Mouse (Mus musculus) liver, embryonic 16.5 days (tissue): ENCODE measurements around the gene Aff4. TPM values are rescaled to one million over a fixed set of nuclear protein-coding genes. Genes with fewer than 3 reads are reported as not detected.

Source experiments
- ATAC-seq: fragments of 200-750 bp; cut with Nextera tagmentation; 2 replicates; pipeline ENCODE4 v1.8.0; 2017; ENCODE audit warnings: low read depth, mild to moderate bottlenecking, moderate number of reproducible peaks, moderate library complexity
- H3K27ac ChIP-seq: fragments of 300-500 bp; sonication (generic); 2 replicates; pipeline ENCODE4 v1.5.1; 2014; ENCODE audit warnings: mild to moderate bottlenecking, low read length
- H3K27me3 ChIP-seq: fragments of 300-500 bp; sonication (generic); 2 replicates; pipeline ENCODE4 v1.6.1; 2014; ENCODE audit warnings: low read depth, low read length, mixed read lengths; ENCODE audit not compliant: control insufficient read depth, insufficient read depth
- H3K36me3 ChIP-seq: fragments of 300-500 bp; sonication (generic); 2 replicates; pipeline ENCODE4 v1.6.1; 2014; ENCODE audit warnings: mild to moderate bottlenecking; ENCODE audit not compliant: control insufficient read depth, insufficient read depth
- H3K4me1 ChIP-seq: fragments of 300-500 bp; sonication (generic); 2 replicates; pipeline ENCODE4 v1.6.1; 2014; ENCODE audit warnings: low read depth, low read length, mixed read lengths; ENCODE audit not compliant: control insufficient read depth
- H3K4me2 ChIP-seq: fragments of 300-500 bp; sonication (generic); 2 replicates; pipeline ENCODE4 v1.6.1; 2014; ENCODE audit warnings: low read depth, low read length, mixed read lengths
- H3K4me3 ChIP-seq: fragments of 300-500 bp; sonication (generic); 2 replicates; pipeline ENCODE4 v1.5.1; 2014; ENCODE audit warnings: low read depth, mild to moderate bottlenecking, low read length
- H3K9ac ChIP-seq: fragments of 300-500 bp; sonication (generic); 2 replicates; pipeline ENCODE4 v1.6.1; 2014; ENCODE audit warnings: low read depth, low read length
- H3K9me3 ChIP-seq: fragments of 300-500 bp; sonication (generic); replicated peaks from 2 replicates; pipeline ENCODE4 v1.6.1; 2016; ENCODE audit warnings: low read length; ENCODE audit not compliant: control insufficient read depth
- WGBS: fragments of 180-500 bp; shearing (Covaris S2); extraction: QIAGEN DNeasy Blood & Tissue Kit; methylation state at CpG from one replicate; pipeline ENCODE4 v1.1.7; 2014; ENCODE audit not compliant: insufficient replicate concordance; 5-methylcytosine and 5-hydroxymethylcytosine counted together
- polyA plus RNA-seq: library from polyadenylated mRNA; unstranded; fragments of >200 nt; fragmentation: Nextera tagmentation; extraction: Ambion mirVana; gene quantifications from 2 replicates; pipeline ENCODE4 v1.2.1, GENCODE M21; 2015

The Aff4 gene
- polyA plus RNA-seq, 1 experiment from 2014 or later, result 8.6 TPM

- Histone ChIP-seq H3K4me1 (peaks cover 4% of the 10 kb centered on the region), H3K9ac (no peak overlapping the region), H3K27me3 (no peaks in the 10 kb centered on the region; the same call in 1 of the 2 replicates), H3K9me3 (no peaks in the 10 kb centered on the region), H3K27ac (no peak overlapping the region), H3K4me3 (no peak overlapping the region), H3K4me2 (no peak overlapping the region), H3K36me3 (no peaks in the 10 kb centered on the region)
- no peak for ATAC-seq
- WGBS, result 14% methylated on average over 6 of the region's 6 CpGs
Measured at GRCm38 (mm10) chr11:53443861-53444260, 93.2 kb downstream of the Aff4 start.

DNA sequence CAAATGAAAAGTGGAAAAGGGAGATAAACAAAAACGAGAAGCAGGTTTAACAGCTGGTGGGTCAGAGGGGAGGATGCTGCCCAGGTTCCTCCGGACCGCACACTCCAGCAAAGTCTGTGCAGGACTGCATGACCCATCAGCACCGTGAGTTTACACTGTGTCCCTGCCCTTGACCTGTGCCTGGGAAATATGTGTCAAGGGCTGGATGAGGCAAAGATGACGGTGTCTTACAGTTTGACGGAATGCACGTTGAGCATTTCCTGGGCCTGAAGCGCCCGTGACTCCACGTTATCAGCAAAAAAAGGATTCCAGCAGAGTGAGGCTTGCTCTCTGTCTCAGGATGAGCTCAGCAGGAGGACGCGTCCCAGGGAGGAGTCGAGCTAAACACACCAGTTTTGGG, 94.9 kb downstream of the Aff4 start:
- Histone ChIP-seq H3K4me1 (peaks cover 8% of the 10 kb centered on the region), H3K36me3 (no peaks in the 10 kb centered on the region), H3K9ac (no peak overlapping the region), H3K27me3 (no peaks in the 10 kb centered on the region), H3K27ac (peak overlapping the region; percentile 1), H3K4me2 (no peak overlapping the region), H3K9me3 (no peaks in the 10 kb centered on the region), H3K4me3 (no peak overlapping the region)
- ATAC-seq, result peak; percentile 37; the same call in 1 of the 2 replicates
- 50% methylated on average over 13 of the region's 13 CpGs for WGBS

DNA sequence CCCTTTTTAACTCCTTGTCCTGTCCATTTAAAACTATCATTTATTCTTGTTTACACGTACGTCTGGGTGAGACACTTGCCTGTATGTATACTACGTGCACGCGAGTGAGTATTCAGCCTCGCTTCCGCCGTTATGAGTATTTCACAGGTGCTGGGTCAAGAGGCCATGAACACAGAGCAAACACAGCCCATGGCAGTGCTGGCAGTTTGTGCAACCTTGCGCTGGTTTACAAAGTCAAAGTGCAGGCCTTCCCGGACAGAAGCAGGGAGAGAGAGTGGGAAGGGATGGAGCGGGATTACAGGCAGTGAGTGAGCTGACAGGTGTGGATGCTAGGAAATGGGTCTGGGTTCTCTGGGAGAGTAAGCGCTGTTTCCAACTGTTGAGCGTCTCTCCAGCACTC, 95.5 kb downstream of the Aff4 start:
- Histone ChIP-seq H3K27me3 (peaks cover 2% of the 10 kb centered on the region; the same call in 1 of the 2 replicates), H3K9me3 (no peaks in the 10 kb centered on the region), H3K4me1 (peaks cover 8% of the 10 kb centered on the region), H3K9ac (no peak overlapping the region), H3K4me2 (no peak overlapping the region), H3K4me3 (no peak overlapping the region), H3K27ac (peak overlapping the region; percentile 1; the same call in 1 of the 2 replicates), H3K36me3 (no peaks in the 10 kb centered on the region)
- WGBS, result 80% methylated on average over 13 of the region's 13 CpGs
- ATAC-seq, result peak; percentile 84

DNA sequence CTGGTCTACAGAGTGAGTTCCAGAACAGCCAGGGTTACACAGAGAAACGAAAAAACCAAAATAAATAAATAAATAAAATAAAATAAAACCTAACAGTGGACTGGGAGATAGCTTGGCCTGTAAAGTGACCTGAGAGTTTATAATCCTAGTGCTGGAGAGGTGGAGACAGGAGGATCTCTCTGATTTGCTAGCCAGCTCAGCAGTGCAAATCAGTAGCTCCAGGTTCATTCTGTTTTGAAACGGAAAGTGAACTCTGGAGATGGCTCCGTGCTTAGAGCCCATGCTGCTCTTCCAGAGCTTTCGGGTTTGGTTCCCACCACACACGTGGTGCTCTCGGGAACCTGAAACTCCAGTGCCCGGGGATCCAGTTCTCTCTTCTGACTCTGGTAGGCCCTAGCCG, 97.4 kb downstream of the Aff4 start:
- Histone ChIP-seq H3K27ac (0 out of 2 replicates have a peak overlapping the region, but pooled peaks have one; percentile 12), H3K36me3 (no peaks in the 10 kb centered on the region), H3K9me3 (no peaks in the 10 kb centered on the region), H3K9ac (no peak overlapping the region), H3K27me3 (peaks cover 3% of the 10 kb centered on the region; the same call in 1 of the 2 replicates), H3K4me2 (no peak overlapping the region), H3K4me3 (no peak overlapping the region), H3K4me1 (peaks cover 4% of the 10 kb centered on the region; the same call in 1 of the 2 replicates)
- ATAC-seq, result no peak
- 73% methylated on average over 8 of the region's 8 CpGs for WGBS

DNA sequence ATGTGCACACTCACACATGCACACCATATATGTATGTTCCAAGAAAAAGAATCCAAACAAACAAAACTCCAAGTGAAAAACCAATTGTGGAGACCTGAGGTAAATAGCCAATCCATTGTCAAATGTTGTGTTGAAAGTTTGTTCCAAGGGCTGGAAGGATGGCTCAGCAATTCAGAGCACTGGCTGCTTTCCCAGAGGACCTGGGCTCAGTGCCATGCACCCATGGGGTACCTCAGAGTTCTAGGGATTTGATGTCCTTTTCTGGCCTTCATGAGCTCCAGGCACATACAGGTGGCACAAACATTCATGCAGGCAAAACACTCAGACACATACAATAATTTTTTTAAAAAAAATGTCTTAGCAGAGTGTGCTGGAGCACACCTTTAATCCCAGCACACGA, 97.9 kb downstream of the Aff4 start:
- H3K9ac ChIP-seq, result no peak overlapping the region
- 0 out of 2 replicates have a peak, but pooled peaks have one; percentile 35 for ATAC-seq
- WGBS, result 72% methylated on average over 1 of the region's 1 CpGs
- no peaks in the 10 kb centered on the region for H3K9me3 ChIP-seq
- peaks cover 3% of the 10 kb centered on the region; the same call in 1 of the 2 replicates for H3K27me3 ChIP-seq
- H3K27ac ChIP-seq, result no peak overlapping the region
- peaks cover 4% of the 10 kb centered on the region; the same call in 1 of the 2 replicates for H3K4me1 ChIP-seq
- no peak overlapping the region for H3K4me3 ChIP-seq
- H3K4me2 ChIP-seq, result no peak overlapping the region
- H3K36me3 ChIP-seq, result no peaks in the 10 kb centered on the region

DNA sequence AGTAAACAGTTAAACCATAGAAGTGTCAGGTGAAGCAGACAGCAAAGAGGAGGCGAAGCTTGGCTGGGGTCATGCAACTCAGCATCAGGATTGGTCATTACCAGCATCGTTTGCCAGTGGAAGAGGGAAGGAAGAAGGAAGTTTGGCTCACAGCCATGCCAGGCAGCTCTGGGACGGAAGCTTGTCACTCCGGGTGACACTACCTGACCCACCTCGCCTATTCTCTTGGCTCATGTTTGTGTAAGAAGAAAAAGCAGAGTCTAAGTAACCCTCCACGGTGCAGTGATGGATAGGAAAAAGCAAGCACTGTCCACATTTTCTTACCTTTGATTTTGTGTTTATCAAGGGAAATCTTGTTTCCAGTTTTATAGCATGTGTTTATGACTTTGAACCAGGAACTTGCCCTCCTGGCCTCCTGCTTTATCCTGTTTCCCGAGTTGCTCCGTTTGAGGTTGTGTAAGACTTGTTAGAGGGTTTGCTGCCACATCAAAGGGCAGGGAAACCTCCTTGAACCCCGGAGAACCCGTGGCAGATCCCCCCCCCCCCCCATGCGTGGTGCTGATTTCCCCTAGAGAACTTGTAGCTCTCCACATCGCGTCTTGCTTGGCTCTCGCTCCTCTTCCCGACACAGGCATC, 99.6 kb downstream of the Aff4 start:
- Histone ChIP-seq H3K27ac (no peak overlapping the region), H3K9ac (no peak overlapping the region), H3K4me1 (peaks cover 4% of the 10 kb centered on the region; the same call in 1 of the 2 replicates), H3K4me2 (no peak overlapping the region), H3K9me3 (no peaks in the 10 kb centered on the region), H3K27me3 (peaks cover 3% of the 10 kb centered on the region; the same call in 1 of the 2 replicates), H3K36me3 (no peaks in the 10 kb centered on the region), H3K4me3 (no peak overlapping the region)
- 25% methylated on average over 15 of the region's 15 CpGs for WGBS
- ATAC-seq, result no peak

DNA sequence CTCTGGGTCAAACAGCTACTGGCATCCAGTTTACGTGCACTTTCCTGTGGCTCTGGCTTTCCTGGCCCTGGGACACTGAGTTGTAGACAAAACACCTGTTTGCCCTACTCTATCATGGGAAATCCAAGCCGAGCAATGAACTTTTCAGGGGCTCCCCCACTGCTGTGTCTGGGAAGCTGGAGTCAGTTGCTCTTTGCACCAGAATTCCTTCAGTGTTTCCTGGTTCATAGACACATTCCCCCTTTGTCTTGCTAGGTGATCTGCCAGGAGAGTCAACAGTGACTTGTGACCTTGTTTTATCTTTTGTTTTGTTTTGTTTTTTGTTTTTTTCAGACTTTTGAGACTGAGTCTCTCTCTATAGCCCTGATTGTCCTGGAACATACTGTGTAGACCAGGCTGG, 100.7 kb downstream of the Aff4 start:
- no peaks in the 10 kb centered on the region for H3K36me3 ChIP-seq
- no peak overlapping the region for H3K9ac ChIP-seq
- ATAC-seq, result no peak
- no peak overlapping the region for H3K4me3 ChIP-seq
- no peak overlapping the region for H3K4me2 ChIP-seq
- H3K4me1 ChIP-seq, result peaks cover 4% of the 10 kb centered on the region; the same call in 1 of the 2 replicates
- H3K9me3 ChIP-seq, result no peaks in the 10 kb centered on the region
- peaks cover 11% of the 10 kb centered on the region for H3K27me3 ChIP-seq
- WGBS, result 50% methylated on average over 2 of the region's 2 CpGs
- no peak overlapping the region for H3K27ac ChIP-seq

DNA sequence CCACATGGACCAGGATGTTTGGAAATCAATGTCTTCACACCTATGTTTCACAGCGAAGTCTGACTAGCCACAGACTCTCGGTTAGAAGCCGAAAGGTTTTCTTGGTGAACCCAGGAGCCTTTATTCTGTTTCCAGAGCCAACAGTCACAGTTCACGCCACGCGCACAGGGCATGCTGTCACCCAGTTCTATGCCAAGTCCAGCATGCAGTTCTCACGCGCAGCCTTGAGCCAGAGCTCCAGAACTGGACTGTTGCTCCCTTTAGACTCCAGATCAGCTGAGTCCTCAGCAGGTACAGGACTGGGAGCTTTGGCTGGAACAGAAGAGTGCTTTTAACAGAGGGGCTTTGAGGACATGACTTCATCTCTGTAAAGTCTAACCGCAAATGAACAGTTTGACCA, 101.8 kb downstream of the Aff4 start:
- 82% methylated on average over 9 of the region's 9 CpGs for WGBS
- peaks cover 4% of the 10 kb centered on the region; the same call in 1 of the 2 replicates for H3K4me1 ChIP-seq

DNA sequence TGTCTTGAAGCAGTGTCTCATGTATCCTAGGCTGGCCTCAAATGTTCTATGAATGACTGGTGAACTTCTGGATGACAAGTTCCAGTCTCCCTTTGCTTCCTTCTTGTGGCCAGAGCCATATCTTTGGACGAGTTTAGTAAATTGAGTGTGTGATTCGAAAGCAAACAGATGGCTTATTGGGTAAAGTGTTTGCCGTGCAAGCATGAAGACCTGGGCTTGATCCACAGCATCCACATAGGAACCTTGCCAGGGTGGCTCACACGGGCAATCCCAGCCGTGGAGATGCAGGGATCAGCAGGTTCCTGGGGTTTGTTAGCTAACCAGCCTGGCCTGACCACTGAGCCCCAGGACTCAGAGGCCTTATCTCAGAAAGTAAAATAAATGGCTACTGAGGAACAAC, 102.4 kb downstream of the Aff4 start:
- ATAC-seq, result no peak
- 58% methylated on average over 5 of the region's 5 CpGs for WGBS
- peaks cover 28% of the 10 kb centered on the region for H3K27me3 ChIP-seq
- H3K9me3 ChIP-seq, result no peaks in the 10 kb centered on the region
- H3K4me2 ChIP-seq, result no peak overlapping the region
- no peaks in the 10 kb centered on the region for H3K36me3 ChIP-seq
- H3K9ac ChIP-seq, result no peak overlapping the region
- no peak overlapping the region for H3K27ac ChIP-seq
- peaks cover 4% of the 10 kb centered on the region; the same call in 1 of the 2 replicates for H3K4me1 ChIP-seq
- H3K4me3 ChIP-seq, result no peak overlapping the region

More for the DNA sequence above, 101.8 kb downstream of the Aff4 start:
- Histone ChIP-seq H3K27ac (no peak overlapping the region), H3K4me2 (no peak overlapping the region), H3K27me3 (peaks cover 22% of the 10 kb centered on the region), H3K36me3 (no peaks in the 10 kb centered on the region), H3K9me3 (no peaks in the 10 kb centered on the region), H3K4me3 (no peak overlapping the region), H3K9ac (no peak overlapping the region)
- no peak for ATAC-seq
